Mouse (Mus musculus) erythroblast, embryonic 14.5 days (primary cell): ENCODE results near the gene Rabgap1l.

Experiments
- GATA1 ChIP-seq: IDR thresholded peaks from 2 replicates; pipeline ENCODE4 v1.6.1; 2012; ENCODE audit warnings: low read length, inconsistent platforms, mixed read lengths
- TAL1 ChIP-seq: IDR thresholded peaks from 3 replicates; pipeline ENCODE4 v1.6.1; 2012; ENCODE audit warnings: low read length, inconsistent platforms, mixed read lengths

- TF ChIP-seq GATA1 (no peak), TAL1 (no peak)
Observed at GRCm38 (mm10) chr1:160691196-160691590, 101.8 kb downstream of the Rabgap1l start.
